Mouse (Mus musculus) embryo, embryonic 10.5 days (tissue): Measurements from ENCODE around the gene Taf6l.
A peak's percentile ranks its signal among the peaks of the same experiment; 100 is the strongest.

Experiments used
- DNase-seq: peaks from one replicate; pipeline ENCODE4 v3.0.0-alpha.2; 2015; ENCODE audit warnings: low spot score

Taf6l gene

DNA sequence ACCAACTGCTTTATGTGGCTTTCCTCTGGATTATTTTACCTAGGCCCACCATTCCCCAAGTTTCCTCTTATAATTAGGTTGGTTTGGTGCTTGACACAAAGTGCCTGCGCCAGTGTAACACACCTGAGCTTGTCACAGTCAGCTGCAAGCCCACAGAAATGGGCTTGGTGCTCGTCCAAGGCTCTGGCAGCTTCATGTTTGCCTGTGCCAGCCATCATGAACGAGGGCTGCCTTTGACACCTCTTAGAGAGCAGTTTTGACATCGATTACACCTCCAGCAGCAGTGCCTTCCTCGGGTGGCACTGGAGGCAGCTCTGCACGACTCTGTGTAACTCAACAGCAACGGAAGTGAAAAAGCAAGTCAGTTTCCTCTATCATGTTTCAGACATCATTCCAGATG lies 4.0 kb upstream of the Taf6l start:
- DNase-seq: no peak

DNA sequence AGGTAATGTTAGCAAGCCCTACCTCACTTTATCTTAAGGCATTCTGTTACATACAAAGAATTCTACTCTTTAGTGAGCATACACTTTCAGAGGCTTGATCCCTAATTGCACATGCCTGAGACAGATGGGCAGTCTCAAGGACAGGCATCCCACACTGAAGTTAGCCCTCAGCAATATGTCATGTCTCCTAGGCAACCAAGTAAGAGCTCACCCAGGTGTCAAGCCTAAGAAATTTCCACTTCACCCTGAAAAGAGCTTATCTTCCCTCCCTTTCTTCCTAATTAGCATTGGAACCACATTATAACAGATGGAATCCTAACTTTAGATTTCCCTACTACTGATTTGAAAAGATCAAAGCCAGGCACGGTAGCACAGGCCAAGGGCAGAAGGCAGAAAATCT lies 3.0 kb upstream of the Taf6l start:
- DNase-seq: no peak

DNA sequence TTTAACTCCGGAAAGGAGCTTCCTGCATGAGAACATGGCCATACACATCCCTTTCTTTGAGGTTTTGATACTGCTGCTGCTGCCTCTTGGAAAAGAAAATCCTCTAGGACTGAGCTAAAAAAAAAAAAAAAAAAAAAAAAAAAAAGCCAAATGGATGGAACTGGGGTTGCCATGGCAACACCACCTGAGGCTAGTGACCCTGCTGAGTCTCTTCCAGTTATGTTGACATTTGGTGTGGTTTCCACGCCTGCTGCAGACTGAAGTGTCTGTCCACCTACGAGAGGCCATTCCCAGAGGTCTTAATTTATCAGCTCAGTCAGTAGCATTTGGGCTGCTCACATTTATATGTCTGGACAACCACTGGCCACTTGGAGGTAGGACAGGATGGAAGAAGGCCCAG lies 2.3 kb upstream of the Taf6l start:
- peak; percentile 57 for DNase-seq

DNA sequence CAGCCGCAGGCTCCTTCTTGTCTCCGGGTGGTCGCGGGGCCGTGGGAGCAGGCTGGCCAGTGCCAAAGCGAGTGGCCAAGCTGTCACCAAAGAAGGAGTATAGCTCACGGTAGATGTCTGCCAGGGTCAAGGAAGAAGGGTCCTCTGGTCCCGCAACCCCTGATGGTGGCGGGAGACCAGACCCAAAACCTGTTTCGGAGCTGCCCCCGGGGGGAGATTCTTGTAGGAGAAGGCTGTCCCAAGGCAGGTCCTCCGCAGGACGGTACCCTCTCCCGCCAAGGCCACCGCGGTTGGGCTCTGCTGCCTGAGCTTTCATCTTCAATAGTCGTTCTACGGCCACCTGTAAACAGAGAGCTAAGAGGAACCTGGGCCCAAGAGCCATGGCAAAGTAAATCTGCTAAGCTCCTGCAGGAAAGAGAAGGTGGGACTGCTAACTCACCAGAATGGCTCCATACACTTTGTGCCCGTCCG lies 11.2 kb downstream of the Taf6l start:
- peak; percentile 30 for DNase-seq

DNA sequence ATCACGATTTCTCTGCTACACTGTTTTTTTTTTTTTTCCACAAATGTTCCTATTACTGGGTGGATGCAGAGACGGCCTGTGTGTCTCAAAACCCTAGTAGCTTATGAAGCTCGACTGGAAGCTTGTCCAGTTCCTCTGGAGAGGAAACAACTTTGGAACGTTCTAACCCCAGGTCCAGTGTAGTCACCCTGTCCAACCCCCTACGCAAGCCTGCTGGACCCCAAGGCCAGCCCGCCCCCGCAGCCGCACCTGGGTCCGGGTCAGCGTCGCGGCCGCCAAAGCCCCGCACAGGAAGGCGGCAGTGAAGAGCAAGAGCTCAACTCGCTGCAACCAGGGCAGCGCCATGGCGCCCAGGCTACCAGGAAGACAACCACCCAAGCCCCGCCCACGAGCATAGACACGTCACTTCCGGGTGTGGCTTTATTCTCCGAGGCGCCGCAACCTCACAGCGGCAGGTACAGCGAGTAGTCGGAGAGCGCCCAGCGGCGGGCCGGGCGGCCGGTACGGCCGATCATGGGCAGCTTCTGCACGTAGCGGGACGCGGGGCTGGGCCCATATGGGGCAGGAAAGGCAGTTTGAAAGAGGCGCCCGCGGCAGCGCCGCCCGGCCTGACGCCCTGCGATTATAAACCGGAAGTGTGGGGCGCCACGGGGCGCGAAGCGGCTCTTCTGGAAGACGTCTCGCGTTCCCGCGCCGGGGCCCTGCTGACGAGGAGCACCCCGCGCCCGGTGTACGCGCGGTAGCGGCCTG lies 12.0 kb downstream of the Taf6l start, which contains the start of gene Tmem179b:
Tmem179b (minus strand) TSS at position 382 of the 750 bp plus-strand sequence.
- DNase-seq: peak; percentile 98

DNA sequence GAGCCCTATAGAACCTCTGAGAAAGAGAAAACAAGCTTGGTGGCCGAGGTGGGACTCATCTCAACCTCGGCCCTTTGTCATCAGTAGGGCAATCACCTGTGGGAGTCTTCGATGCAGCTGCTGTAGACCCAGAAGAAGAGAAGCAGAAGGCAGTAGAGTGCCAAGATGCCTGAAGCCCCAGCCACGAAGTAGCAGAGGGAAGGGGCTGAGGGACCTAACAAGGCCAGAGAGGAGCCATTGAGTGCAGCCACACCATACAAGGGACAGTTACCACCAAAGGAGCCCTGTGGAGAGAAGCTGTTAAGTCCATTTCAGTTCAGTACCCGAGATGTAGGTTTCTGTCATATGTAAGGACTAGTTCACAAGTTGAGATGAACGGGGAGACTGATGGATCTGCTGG lies 12.8 kb downstream of the Taf6l start:
- DNase-seq: no peak

DNA sequence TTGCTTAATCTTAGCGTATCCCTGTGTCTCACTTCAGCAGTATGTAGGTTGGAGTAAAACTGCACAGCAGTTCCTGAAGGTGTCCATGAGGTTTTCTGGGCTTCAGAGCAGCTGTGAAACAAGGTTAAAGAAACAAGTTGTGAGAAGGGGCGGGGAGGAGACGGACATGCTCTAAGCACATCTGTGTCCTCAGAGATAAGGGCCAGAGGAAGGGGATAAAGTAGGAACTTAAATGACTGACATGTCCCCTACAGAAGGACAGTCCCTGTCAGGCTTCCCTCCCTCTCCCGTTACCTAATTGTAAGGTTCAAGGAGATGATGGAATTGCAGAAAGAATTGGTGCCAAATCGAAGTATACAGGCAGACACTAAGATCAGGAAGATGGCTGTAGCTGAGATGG lies 13.2 kb downstream of the Taf6l start:
- no peak for DNase-seq

DNA sequence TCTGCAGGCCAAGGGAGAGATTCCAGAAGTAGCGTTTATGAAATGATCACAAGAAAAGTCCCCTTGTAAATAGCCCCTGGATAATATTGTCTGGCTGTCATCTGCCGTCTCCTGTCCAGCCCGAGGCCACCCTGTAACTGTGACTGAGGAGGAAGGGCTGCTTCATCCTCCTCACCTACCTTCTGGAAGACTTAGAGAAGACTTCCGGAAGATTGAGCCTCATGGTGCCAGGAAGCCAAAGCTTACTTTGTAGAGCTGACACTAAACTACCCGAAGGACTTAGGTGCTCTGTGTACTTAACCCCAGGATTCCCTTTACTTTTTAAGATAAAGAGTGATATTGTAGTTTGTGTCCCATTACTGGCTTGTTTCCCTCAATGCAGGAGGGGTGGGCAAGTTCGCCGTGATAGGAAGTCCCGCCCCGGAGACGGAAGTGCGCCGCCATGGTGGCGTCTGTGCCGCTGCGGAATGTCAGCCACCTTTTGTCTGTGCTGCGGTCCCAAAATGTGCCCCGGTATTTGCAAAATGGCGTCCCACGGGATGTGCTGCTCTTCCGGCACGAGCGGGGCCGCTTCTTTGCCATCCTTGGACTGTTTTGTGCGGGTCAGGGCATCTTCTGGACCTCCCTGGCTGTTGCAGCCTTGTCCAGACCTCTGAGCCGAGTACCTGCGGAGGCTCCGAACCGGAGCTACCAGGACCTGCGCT lies 15.5 kb downstream of the Taf6l start, which contains the start of gene Tmem223:
Tmem223 (plus strand) TSS at position 430 of the 704 bp plus-strand sequence.
- peak; percentile 84 for DNase-seq

DNA sequence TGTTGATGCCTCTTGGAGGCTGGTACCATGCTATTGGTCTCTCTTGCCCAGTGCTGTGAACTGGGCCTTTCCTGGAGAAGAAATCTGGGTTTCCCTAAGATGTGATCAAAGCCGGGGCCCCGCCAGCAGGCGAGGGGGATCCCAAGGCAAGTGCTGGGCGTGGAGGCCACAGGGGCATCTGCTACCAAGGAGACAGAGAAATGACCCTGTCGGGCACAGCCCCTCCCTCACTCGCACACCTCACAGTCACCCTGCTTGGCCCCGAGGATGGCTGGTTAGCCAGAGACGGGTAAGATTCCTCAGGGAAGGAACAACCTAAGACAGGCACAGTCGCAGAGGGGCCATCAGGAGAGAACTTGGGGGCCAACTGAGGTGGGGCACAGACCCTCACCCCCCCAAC lies 20.7 kb downstream of the Taf6l start:
- no peak for DNase-seq

DNA sequence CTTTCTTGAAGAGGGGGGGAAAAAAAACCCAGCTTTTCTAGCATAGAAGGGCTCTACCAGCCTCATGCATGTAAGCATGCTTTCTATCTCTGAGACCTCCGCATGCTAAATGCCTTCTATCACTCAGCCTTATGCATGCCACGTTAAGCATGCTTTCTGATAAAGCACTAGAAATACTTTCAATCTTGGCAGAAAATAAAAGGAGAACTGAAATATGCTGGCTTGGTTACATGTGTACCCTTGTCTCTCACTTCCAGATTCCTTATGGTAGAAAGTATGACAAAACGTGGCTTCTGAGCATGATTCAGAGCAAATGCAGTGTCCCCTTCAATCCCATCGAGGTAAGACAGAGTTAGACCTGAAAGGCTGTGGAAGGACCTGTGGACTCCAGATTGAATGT lies 22.9 kb downstream of the Taf6l start:
- no peak for DNase-seq

DNA sequence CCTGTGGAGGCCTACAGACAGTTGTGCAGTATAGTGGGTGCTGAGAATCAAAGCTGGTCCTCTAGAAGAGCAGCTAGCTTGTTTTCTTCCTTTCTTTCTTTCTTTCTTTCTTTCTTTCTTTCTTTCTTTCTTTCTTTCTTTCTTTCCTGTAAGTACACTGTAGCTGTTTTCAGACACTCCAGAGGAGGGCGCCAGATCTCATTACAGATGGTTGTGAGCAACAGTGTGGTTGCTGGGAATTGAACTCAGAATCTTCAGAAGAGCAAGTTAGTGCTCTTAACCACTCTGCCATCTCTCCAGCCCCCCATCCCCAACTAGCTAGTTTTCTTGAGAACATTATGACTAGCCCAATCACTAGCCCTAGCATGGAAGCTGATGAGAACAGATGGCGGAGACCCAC lies 25.5 kb downstream of the Taf6l start:
- DNase-seq: no peak

DNA sequence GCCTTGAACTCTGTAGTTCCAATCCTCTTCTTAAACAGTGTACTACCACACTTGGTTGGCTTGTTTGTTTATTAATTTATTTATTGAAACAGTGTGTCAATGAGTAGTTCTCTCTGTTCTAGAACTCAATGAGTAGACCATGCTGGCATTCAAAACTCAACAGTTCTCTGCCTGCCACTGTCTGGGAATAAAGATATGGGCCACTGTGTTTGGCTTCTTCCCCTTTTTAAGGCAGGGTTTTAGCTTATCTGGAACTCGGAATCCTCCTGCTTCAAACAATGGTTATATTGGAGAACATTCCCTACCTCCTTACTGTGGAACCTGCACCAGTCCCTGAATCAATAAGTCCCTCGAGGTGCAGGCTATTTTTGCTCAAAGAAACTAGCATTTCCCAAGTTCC lies 27.3 kb downstream of the Taf6l start:
- no peak for DNase-seq

DNA sequence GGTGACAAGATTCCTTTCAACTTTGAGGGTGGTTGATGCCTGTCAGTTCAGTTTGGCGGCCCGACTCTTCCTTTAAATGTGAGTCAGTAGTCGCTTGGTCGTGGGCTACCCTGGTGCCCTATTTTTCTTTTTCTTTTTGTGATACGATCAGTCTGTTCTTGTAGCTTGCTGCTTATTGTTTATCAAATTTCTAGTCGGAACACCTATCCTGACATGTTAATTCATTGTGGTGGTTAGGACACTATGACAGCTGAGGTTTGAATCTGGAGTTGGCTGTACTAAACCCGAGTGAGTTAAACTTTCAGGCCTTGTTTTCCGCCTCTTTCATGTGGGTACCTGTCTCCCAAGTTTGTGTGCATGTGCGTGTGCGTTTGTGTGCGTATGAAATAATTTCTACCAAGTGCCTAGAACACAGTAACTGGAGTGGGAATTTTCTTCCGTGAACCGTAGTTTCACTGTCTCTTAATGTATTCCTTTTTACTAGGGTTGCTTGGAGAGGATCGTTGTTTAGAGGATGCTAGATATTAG lies 28.7 kb downstream of the Taf6l start:
- DNase-seq: no peak

DNA sequence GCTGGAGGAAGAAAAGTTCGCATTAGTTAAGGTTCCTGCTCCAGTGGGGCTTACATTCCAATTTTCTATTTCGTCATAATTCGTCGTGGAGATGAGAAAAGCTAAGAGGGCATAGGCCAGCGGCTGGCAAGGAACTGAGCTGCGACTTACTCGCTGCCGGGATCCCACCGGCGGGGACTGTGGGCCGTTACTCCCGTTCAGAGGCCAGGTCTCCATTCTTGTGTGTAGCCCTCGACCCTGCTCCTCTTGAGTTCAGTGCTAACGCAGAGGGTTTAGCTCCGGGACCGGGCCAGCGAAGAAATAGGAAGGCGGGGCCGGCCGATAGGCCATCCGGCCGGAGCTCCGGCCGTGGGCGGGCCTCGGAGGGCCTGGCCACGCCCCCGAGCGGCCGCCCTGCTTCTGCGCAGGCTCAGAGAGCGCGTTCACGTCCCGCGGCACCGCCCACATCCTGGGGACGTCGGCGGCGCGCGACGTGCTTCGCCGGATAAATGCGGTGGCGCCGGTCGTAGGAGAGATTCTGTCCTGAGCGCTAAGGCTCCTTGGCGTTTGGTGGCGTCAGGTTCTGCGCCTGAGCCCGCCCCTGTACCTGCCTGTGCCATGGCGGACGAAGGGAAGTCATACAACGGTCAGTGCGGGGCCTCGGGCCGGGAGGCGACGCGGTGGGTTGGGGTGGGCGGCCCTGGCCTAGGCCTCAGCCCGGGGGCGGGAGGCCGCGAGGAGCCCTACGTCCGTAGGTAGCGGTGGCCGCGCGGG lies 29.4 kb downstream of the Taf6l start, which contains the start of gene Nxf1:
Nxf1 (plus strand) TSS at position 439 of the 753 bp plus-strand sequence.
- peak; percentile 97 for DNase-seq

DNA sequence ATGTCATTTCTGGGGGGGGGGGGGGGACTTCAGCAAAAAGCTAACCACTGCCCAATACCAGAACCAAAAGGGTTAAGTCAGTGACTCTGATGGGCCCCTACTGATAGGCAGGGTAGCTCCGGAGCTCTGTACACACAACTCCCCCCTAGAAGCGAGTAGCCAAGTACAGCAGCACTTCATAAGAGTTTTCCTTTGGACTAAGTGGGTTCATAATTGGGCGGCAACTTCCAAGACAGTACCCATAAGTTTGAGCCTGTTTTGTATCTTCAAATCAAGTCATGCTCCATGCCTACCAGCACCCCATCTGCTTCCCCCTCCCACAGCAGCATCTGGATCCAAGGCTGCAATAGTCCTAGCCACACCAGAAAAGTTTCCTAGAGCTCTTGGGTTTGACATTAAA lies 30.6 kb downstream of the Taf6l start:
- no peak for DNase-seq

DNA sequence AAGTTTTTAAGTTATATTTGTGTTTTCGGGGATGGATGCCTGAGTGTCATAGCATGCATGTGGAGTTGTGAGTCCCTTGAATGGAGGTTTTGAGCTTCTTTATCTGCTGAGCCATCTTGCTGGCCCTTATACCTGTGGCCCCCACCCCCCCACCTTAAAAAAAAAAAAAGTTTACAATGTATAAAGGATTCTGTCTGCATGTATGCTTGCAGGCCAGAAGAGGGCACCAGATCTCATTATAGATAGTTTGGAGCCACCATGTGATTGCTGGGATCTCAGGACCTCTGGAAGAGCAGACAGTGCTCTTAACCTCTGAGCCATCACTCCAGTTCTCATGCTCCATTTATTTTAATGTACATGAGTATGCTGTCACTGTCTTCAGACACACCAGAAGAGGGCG lies 38.8 kb downstream of the Taf6l start:
- DNase-seq: no peak

DNA sequence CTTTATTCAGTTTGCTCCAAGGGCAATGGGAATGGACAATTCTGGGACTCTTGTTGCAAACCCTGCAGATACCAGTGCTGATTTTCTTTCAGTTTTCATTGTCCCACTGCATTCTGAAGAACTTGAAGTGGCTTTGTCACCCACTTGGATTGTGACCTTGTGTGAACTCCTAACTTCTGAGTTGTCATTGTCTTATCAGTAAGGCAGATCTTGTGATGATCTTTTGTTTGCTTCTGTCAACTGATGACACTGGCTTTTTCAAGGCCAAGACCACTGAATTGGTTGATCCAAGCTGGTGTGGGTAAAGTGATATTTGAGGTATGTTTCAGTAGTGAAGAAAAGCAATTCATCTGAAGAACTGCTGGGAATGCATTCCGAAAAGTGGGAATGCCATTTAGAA lies 40.8 kb downstream of the Taf6l start:
- no peak for DNase-seq

DNA sequence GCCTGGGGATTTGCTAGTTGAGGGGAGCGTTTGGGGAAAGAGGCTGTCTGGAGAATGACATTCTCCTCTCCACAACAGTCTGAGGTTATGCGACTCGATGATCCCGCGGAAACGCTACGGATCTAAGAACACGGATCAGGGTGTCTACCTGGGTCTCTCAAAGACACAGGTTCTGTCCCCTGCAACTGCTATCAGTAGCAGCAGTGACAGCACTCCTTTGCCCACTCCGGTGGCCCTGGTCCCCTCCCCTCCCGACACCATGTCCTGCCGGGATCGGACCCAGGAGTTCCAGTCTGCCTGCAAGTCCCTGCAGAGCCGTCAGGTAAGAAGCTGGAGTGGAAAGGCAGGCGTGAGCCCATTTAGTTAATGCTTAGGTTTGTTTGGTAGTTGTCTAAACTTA lies 44.0 kb downstream of the Taf6l start:
- no peak for DNase-seq

DNA sequence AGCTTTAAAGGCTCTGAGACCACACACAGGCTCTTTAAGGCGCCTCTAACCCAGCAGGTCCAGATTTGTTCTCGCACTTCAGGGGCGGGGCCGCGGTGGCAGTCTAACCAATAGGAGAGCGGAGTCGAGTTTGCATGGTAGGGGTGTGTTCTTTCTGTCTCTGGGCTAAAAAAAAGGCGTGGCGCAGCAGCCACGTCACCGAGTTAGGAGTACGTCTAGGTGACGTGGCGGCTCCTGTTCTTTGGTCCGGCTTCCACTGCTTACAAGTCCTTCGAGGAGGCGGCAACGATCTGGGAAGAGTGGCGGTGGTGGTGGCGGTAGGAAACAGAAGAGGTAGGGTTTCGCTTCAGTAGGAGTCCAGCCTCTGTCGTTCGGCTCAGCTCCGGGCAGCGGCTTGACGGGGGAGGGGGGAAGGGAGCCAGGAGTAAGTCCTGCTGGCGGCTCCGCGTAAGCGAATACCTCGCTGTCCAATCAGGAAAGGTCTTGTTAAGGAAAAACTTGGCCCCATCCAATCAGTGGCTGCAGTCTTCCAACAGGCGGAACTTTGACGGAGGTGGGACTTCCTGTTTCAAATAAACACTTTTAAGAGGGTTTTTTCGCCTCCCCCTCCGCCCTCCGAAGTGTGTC lies 44.9 kb downstream of the Taf6l start, which contains the start of gene Stx5a:
Stx5a (plus strand) TSS at position 171 of the 627 bp plus-strand sequence.
- DNase-seq: peak; percentile 99

DNA sequence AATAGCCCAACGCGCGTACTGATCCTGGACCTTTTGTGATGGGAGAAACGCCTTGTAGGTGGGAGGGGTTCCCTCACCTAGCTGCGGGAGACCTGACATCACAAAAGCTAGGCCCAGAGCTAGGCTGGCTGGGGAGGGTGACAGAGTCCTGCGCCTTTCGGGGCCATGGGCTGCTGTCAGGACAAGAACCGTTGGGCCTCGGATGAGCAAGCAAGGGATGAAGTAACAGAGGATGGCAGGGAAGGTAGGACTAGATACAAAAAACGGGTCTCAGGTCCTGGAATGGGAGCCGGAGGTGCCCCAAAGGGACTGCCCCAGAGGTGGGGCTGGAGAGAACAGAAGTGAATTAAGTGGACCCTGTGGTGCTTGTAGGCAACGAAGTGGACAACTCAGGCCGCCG lies 45.6 kb downstream of the Taf6l start, which contains the start of gene 1700092M07Rik:
1700092M07Rik (plus strand) TSS at position 116 of the 400 bp plus-strand sequence.
- no peak for DNase-seq

DNA sequence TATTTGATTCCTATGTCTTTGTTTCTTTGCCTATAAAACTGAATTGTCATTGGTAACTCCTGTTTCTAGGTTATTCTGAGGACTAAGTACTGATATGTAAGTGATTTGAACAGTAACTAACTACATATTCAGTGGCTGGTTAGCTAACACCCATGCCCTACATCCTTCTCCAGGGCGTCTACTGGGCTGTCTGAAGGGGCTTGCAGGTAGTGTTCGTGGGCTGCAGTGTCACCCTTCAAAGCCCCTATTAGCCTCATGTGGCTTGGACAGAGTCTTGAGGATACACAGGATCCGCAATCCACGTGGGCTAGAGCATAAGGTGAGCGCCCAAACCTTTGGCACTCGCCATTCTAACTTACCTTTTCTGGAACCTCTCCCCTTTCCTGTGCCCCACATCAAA lies 46.6 kb downstream of the Taf6l start:
- DNase-seq: no peak

DNA sequence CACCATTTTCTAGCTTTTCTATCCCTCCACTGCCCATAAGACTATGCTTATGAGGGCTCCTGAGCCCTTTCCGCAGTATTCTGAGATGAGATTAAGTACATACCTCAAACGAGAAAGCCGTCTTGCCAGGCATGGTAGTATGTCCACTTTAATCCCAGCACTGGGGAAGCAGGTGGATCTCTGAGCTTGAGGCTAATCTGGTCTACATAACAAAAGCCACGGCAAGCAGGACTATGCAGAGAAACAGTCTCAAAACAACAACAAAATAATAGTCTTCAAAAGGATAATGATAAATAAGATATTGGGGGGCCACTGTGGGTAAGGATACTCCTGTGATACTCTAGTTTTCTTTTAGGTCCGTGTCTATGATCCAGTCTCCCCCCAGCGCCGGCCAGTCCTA lies 47.3 kb downstream of the Taf6l start:
- DNase-seq: no peak
